Mouse (Mus musculus) C2C12 (cell line): ENCODE measurements around the gene Olfr212.

Experiments used
- CTCF ChIP-seq: IDR thresholded peaks from one replicate; pipeline ENCODE4 v1.5.1; 2011; ENCODE audit not compliant: control insufficient read depth, insufficient read depth, insufficient read length
- USF1 ChIP-seq: IDR thresholded peaks from one replicate; pipeline ENCODE4 v1.6.1; 2011; ENCODE audit warnings: low read depth, mild to moderate bottlenecking, control low read depth, moderate library complexity

- TF ChIP-seq CTCF (no peak), USF1 (no peak)
These were observed 48.6 kb downstream of the Olfr212 start for GRCm38 (mm10) chr6:116554952-116555351.
